Mouse (Mus musculus) monocyte, adult 5-6 weeks (primary cell): ENCODE results near the gene Cxcr4. TPM values are rescaled to one million over a fixed set of nuclear protein-coding genes. Genes with fewer than 3 reads are reported as not detected.

Experiments used
- ATAC-seq: fragments of 153-309, 156-312 bp; replicated peaks from 2 replicates; pipeline ENCODE4 v1.8.0; 2017; ENCODE audit warnings: mild to moderate bottlenecking; ENCODE audit not compliant: low TSS enrichment, insufficient number of reproducible peaks, severe bottlenecking, poor library complexity, low FRiP score
- total RNA-seq: library from RNA; stranded (forward); fragments of 200-1000, 200-491, 200-594 nt; gene quantifications from 3 replicates; pipeline ENCODE4 v1.2.3, GENCODE M21; 2017

The Cxcr4 gene
- total RNA-seq, 1 experiment from 2014 or later = 502 TPM

- ATAC-seq = no peak
These were observed 46.4 kb downstream of the Cxcr4 start for GRCm38 (mm10) chr1:128545672-128546071.

DNA sequence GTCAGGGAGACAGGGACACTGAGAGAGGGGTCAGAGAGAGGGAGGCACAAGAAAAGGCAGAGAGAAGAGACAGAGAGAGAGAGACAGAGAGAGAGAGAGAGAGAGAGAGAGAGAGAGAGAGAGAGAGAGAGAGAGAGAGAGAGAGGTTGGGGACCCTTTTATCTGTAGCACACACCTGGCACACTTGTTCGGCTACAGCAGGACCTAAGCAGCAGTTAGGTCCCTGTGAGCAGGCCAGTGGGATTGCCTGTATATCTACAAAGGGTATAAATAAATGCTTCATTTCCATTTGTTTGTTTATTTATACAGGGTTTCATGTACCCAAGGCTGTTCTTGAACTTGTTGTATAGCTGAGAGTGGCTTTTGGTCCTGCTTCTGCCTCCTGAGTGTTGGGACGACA lies 49.0 kb downstream of the Cxcr4 start:
- no peak for ATAC-seq

- no peak for ATAC-seq
These were observed 49.5 kb downstream of the Cxcr4 start for GRCm38 (mm10) chr1:128542555-128542954.

DNA sequence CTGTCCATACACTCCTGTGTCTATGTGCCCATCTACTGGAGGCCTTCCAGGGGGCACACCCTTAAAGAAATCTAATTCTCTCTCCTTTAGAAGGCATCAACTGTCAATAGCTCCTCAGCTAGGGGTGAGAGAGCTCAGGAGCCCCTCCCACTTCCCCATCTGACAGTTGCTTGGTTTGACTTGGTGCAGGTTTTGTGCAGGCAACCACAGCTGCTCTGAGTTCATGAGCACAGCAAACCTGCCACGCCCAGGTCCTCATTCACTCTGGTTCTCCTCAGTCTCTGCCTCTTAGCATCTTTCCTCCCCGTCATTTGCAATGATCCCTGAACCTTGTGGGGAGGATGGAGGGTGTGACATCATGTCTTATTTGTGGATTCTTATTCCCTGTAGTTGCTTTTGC lies 51.9 kb downstream of the Cxcr4 start:
- ATAC-seq = peak; percentile 83

GRCm38 (mm10) chr1:128539555-128539954 lies 52.5 kb downstream of the Cxcr4 start:
- ATAC-seq = no peak

Other genes with a start within 250 kb of the Cxcr4 start
- 50.1 to 76.0 TPM (median 57.7 TPM) in 3 replicates for gene Mcm6, start 232.6 kb downstream of the Cxcr4 start, total RNA-seq
- 92.1 to 108 TPM (median 101 TPM) in 3 replicates for gene Dars, start 174.9 kb downstream of the Cxcr4 start, total RNA-seq